Mouse (Mus musculus) C2C12 (cell line): ENCODE measurements around the gene Fbxl13. TPM values are rescaled to one million over a fixed set of nuclear protein-coding genes. Genes with fewer than 3 reads are reported as not detected.
A peak's percentile ranks its signal among the peaks of the same experiment; 100 is the strongest.

Experiments
- H3K27me3 ChIP-seq: one replicate; pipeline ENCODE4 v1.6.1; 2011; ENCODE audit not compliant: control insufficient read depth, insufficient read depth, insufficient read length
- H3K36me3 ChIP-seq: one replicate; pipeline ENCODE4 v1.6.1; 2011; ENCODE audit not compliant: control insufficient read depth, insufficient read depth
- H3K4me3 ChIP-seq: one replicate; pipeline ENCODE4 v1.5.1; 2011; ENCODE audit warnings: mild to moderate bottlenecking, control low read depth; ENCODE audit not compliant: poor library complexity, insufficient read depth, severe bottlenecking
- H3K79me2 ChIP-seq: one replicate; pipeline ENCODE4 v1.6.1; 2011; ENCODE audit not compliant: control insufficient read depth, insufficient read depth
- H3K79me3 ChIP-seq: one replicate; pipeline ENCODE4 v1.6.1; 2011; ENCODE audit warnings: low read depth, control low read depth
- H3ac ChIP-seq: one replicate; pipeline ENCODE3; 2011; ENCODE audit warnings: low read depth; ENCODE audit not compliant: control insufficient read depth, insufficient read length
- CEBPB ChIP-seq: IDR thresholded peaks from one replicate; pipeline ENCODE4 v1.6.1; 2011; ENCODE audit warnings: low read depth, mild to moderate bottlenecking, control low read depth, moderate library complexity
- CTCF ChIP-seq: IDR thresholded peaks from one replicate; pipeline ENCODE4 v1.5.1; 2011; ENCODE audit not compliant: control insufficient read depth, insufficient read depth, insufficient read length
- FOSL1 ChIP-seq: IDR thresholded peaks from one replicate; pipeline ENCODE4 v1.8.0; 2011; ENCODE audit warnings: mild to moderate bottlenecking, low read length; ENCODE audit not compliant: poor library complexity, insufficient read depth, severe bottlenecking
- MAX ChIP-seq: IDR thresholded peaks from one replicate; pipeline ENCODE4 v1.6.1; 2011; ENCODE audit warnings: mild to moderate bottlenecking, control low read depth
- MYOD1 ChIP-seq: IDR thresholded peaks from one replicate; pipeline ENCODE4 v1.6.1; 2011; ENCODE audit warnings: low read depth; ENCODE audit not compliant: control insufficient read depth, insufficient read length
- MYOG ChIP-seq: IDR thresholded peaks from one replicate; pipeline ENCODE4 v1.6.1; 2011; ENCODE audit not compliant: control insufficient read depth, insufficient read length; ENCODE audit errors: extremely low read depth
- USF1 ChIP-seq: IDR thresholded peaks from one replicate; pipeline ENCODE4 v1.6.1; 2011; ENCODE audit warnings: low read depth, mild to moderate bottlenecking, control low read depth, moderate library complexity
- polyA plus RNA-seq: library from polyadenylated mRNA; unstranded; fragments of >200 nt; fragmentation: generic; extraction: Trizol; gene quantifications from one replicate; pipeline ENCODE4 v1.2.1, GENCODE M21; 2012; ENCODE audit warnings: missing spikeins

Gene Fbxl13
- polyA plus RNA-seq, 1 experiment = 0.07 TPM

DNA sequence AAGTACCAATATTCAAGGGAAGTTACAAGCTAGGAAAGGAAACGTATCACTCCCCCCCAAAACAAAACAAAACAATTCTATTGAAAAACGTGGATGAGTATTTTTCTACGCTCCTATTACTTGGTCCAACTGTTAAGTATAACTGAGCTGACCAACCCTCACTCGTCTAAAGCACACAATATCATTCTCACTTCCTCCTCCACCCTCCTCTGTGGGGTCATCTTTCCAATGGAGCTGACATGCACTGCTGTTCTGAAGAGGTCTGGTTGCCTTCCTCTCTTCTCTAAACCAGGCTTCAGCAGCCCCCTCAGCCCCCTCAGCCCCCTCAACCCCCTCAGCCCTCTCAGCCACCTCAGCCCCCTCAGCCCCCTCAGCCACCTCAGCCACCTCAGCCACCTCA, 135.6 kb downstream of the Fbxl13 start:
- Histone ChIP-seq H3K4me3 (no peak overlapping the region), H3K36me3 (no peaks in the 10 kb centered on the region), H3K79me2 (no peaks in the 10 kb centered on the region), H3K27me3 (no peaks in the 10 kb centered on the region), H3K79me3 (no peaks in the 10 kb centered on the region), H3ac (no peak overlapping the region)
- TF ChIP-seq MYOG = no peak

DNA sequence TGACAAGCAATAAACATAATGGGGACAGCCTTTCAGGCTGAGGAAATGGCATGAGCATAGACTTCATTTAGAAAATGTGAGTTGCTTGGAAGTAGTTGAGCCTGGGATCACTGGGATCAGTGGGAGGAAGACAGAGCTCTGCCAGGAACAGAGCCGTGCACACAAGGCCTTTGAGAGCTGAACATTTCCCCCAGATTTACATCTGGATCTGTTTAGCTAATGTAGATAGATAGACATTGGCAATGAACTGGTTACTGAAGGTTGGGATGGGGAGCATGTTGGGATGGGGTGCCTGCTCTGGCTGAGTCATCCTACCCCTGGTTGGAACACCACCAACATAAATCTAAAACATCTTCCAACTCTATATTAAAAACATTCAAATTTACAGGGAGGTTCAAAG, 138.5 kb downstream of the Fbxl13 start:
- Histone ChIP-seq H3K4me3 (no peak overlapping the region), H3K79me2 (no peaks in the 10 kb centered on the region), H3K79me3 (no peaks in the 10 kb centered on the region), H3K36me3 (no peaks in the 10 kb centered on the region), H3K27me3 (no peaks in the 10 kb centered on the region), H3ac (no peak overlapping the region)
- TF ChIP-seq FOSL1 (no peak), CTCF (no peak), USF1 (no peak), CEBPB (no peak), MAX (no peak), MYOG (no peak), MYOD1 (no peak)

DNA sequence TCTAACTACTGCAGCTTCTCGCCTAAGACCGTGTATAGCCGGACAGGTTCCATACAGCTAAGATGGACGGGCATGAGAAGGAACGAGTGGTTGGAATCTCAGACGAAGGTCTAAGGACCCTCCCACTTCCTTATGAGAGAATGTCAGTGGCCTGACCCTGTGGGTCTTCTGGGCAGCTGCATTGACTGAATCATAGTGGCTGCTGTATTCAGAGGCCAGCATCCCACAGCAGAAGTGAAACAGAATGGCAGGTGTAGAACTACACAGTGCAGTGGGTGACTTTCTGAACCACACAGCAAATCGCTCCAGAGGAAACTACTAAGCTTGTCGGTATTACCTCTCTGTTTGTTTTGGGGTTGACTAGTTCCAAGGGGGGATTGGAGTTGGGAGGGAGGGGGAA, 140.3 kb downstream of the Fbxl13 start:
- no peak overlapping the region for H3ac ChIP-seq
- no peak overlapping the region for H3K4me3 ChIP-seq
- H3K79me2 ChIP-seq = no peaks in the 10 kb centered on the region
- TF ChIP-seq CTCF (no peak), USF1 (no peak), MYOD1 (peak; percentile 64), FOSL1 (no peak)
- H3K79me3 ChIP-seq = no peaks in the 10 kb centered on the region
- no peaks in the 10 kb centered on the region for H3K27me3 ChIP-seq
- H3K36me3 ChIP-seq = no peaks in the 10 kb centered on the region

DNA sequence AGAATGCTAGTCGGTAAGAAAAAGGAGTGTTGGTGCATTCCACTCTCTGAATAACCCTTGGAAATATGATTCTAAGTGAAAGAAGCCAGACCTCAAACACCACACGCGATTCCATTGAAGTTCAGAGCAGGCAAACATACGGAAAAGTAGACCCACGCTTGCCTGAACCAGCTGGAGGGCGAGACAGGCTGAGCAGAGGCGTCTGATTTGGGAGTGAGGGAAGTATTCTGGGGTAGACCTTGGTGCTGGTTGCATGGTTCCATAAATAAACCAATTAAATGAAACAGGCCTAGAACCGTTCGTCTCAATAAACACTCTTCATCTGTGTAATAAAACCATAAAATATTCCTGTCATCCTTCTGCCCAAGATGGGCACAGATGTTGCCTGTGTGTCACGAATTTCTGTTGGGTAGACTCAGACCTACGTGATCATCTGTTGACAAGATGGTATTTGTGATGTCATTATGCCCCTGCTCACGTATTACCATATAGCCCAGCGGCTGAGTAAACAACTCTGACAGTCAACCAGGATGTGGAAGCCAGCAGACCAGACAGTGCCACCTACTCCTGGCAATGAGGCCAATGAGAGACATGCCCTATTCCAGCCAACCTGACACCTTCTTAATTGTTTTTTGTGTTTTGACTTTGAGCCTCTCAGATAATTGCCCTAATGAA, 142.4 kb downstream of the Fbxl13 start:
- TF ChIP-seq CEBPB (no peak), MYOD1 (peak; percentile 60)
- no peak overlapping the region for H3ac ChIP-seq
- no peaks in the 10 kb centered on the region for H3K79me2 ChIP-seq
- no peaks in the 10 kb centered on the region for H3K36me3 ChIP-seq
- no peaks in the 10 kb centered on the region for H3K79me3 ChIP-seq
- H3K4me3 ChIP-seq = no peak overlapping the region
- no peaks in the 10 kb centered on the region for H3K27me3 ChIP-seq

DNA sequence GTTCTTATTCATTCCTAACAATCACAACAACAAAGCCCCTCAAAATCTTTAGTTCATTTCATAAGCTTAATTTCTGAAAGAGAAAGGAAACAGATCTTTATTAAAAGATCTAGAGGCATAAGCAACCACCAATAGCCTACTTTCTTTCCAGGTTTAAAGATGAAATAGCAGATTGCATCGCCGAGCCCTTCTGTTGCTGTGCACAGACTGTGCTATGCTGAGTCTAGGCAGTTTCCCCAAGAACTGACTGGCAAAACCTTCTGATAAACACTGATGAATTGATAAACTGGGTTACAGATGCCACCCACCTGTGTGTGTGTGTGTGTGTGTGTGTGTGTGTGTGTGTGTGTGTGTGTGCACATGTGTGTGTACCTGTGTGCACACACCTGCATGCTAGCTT, 144.5 kb downstream of the Fbxl13 start:
- H3ac ChIP-seq = no peak overlapping the region
- H3K79me2 ChIP-seq = no peaks in the 10 kb centered on the region

DNA sequence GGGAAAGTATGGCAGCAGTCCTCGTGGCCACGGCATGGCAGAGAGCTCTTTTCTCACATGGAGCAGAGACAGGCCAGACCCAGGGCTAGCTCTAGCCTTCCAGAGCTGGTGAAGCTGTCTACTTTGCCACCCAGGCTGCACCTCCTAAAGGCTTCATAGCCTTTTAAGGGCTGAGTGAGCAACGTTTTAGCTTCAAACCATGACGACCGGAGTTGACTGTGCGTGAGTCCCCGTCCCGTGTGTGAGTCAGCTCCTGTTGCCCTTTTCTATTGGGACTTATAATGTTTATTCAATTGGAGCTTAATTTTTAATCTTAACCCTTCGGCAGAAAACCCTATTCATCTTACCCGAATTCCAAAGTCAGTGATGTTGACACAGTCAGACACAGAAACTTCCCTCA, 145.3 kb downstream of the Fbxl13 start:
- Histone ChIP-seq H3K79me2 (no peaks in the 10 kb centered on the region), H3K4me3 (no peak overlapping the region), H3K27me3 (no peaks in the 10 kb centered on the region), H3K79me3 (no peaks in the 10 kb centered on the region), H3K36me3 (no peaks in the 10 kb centered on the region), H3ac (peak overlapping the region; percentile 24)
- TF ChIP-seq CEBPB = no peak
- TF ChIP-seq FOSL1 = no peak
- no peak for TF ChIP-seq CTCF
- TF ChIP-seq MYOG = no peak

More for the DNA sequence above, 144.5 kb downstream of the Fbxl13 start:
- Histone ChIP-seq H3K79me3 (no peaks in the 10 kb centered on the region), H3K4me3 (no peak overlapping the region), H3K27me3 (no peaks in the 10 kb centered on the region), H3K36me3 (no peaks in the 10 kb centered on the region)
- TF ChIP-seq CEBPB (no peak), CTCF (no peak), FOSL1 (no peak), MYOG (no peak), USF1 (no peak), MYOD1 (no peak)
